Mouse (Mus musculus): ENCODE data around the gene Bcl2.

GRCm38 (mm10) chr1:106565238-106565637, 148.8 kb downstream of the Bcl2 start:
- TF ChIP-seq CTCF (IDR thresholded peaks at IDR 0.05; ENCODE audit: borderline replicate concordance, control insufficient read depth, extremely low read depth, insufficient read depth, low read length, poor library complexity) = no peak
- TF ChIP-seq POLR2A (IDR thresholded peaks at IDR 0.05; ENCODE audit: control insufficient read depth, extremely low read depth, insufficient read depth, low read length, poor library complexity) = no peak

Data from thymus, adult 2 months (tissue).